Mouse (Mus musculus): ENCODE results near the gene Gm38394.

- TF ChIP-seq CTCF (IDR thresholded peaks at IDR 0.05; ENCODE audit: low read depth, low read length) (no peak), POLR2A (IDR thresholded peaks at IDR 0.05; ENCODE audit: insufficient read depth, low read length) (no peak)
Observed at GRCm38 (mm10) chr1:133694301-133694700, 33.2 kb upstream of the Gm38394 start.
